Mouse (Mus musculus): ENCODE results near the gene Ccnc.

GRCm38 (mm10) chr4:21771064-21771463 is 43.6 kb downstream of the Ccnc start:
- TF ChIP-seq CTCF (IDR thresholded peaks at IDR 0.05; ENCODE audit: low read depth, low read length) (no peak), POLR2A (IDR thresholded peaks at IDR 0.05; ENCODE audit: extremely low read depth, insufficient read depth, low read length) (no peak)

Measured in liver, adult 2 months (tissue).